Mouse (Mus musculus): ENCODE measurements around the gene Ift172. TPM values are rescaled to one million over a fixed set of nuclear protein-coding genes. Genes with fewer than 3 reads are reported as not detected.

Ift172 gene
- 24.2 and 25.6 TPM in 2 replicates for polyA plus RNA-seq (2015; fragmentation: Nextera tagmentation; extraction: Ambion mirVana)

DNA sequence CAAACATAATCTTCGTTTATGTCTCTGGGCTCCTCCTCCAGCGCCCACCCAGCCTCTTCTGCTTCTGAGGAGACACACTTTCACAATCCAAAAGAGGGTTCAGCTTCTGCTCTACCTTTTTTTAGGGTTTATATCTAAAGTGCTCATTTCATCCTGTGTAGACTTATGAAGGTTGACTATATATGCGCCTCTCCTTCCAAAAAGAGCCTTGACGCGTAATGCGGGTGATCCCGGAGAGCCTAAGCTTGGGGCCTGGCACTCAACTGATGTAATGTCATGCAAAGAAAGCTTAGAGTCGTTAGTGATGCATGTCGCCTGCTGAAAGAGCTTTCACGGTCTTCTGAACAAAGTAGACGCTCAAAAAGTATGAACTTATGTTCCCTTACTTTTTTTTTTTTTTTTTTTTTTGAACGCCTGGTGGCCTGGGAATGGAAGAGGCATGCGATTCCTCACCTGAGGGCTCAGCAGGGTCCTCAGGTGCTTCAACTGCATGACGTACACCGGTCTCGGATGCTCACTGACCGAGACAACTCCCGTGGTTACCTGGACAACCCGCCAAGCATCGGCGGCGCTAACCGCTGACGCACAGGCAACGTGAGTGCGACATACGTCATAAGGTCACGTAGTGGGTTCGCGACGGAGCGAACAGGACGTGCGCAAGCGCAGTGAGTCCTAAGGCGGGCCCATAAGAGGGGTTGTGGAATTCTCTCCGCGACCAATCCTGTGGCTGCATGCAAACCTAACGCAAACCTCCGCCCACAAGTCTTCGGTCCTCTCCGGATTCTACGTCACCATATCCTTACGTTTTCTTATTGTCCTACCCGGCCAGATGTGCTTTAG, at the start of gene Ift172:
Gene Ift172 (minus strand): TSS at position 596 of the 840 bp plus-strand sequence.
- H3K9ac ChIP-seq (replicated peaks; ENCODE audit: low read depth): peak within 1 kb of the TSS; percentile 44
- TF ChIP-seq CTCF (IDR thresholded peaks at IDR 0.05) (no peak), EP300 (IDR thresholded peaks at IDR 0.05) (no peak)
- WGBS: 2% methylated on average over 45 of the region's 45 CpGs

DNA sequence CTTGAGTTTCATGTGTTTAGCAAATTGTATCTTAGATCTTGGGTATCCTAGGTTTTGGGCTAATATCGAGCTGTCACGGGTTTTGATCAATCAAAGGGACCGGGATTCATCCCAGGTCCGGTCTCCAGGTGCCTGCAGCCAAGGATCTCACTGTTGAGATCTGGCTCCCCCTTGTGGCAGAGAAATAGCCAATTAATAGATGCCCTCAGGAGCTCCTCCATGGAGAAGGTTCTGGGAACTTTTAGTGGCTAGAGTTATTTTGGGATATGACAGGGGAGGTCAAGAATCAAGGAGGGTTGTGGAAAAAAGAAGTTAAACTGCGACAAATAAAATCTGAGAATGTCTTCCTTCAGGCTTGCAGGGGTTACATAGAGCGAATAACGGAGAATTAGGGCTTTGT, 37.3 kb upstream of the Ift172 start:
- no peaks in the 10 kb centered on the region for H3K4me1 ChIP-seq (ENCODE audit: insufficient read depth, low read depth, low read length)
- H3K27me3 ChIP-seq (replicated peaks; ENCODE audit: insufficient read depth, low read length): no peaks in the 10 kb centered on the region
- TF ChIP-seq CTCF (IDR thresholded peaks at IDR 0.05) (peak; percentile 78), EP300 (IDR thresholded peaks at IDR 0.05) (no peak)
- no peaks in the 10 kb centered on the region for H3K36me3 ChIP-seq (ENCODE audit: insufficient read depth, low read length)
- peak; percentile 81 for DNase-seq (ENCODE audit: low spot score)
- no peak overlapping the region for H3K4me2 ChIP-seq (replicated peaks; ENCODE audit: low read depth, low read length)
- no peak overlapping the region for H3K27ac ChIP-seq (ENCODE audit: low read length)
- no peak overlapping the region for H3K9ac ChIP-seq (replicated peaks; ENCODE audit: low read depth)
- no peaks in the 10 kb centered on the region for H3K9me3 ChIP-seq (ENCODE audit: low read length)
- no peak overlapping the region for H3K4me3 ChIP-seq (ENCODE audit: low read depth, low read length)
- WGBS: 27% methylated on average over 7 of the region's 7 CpGs
- ATAC-seq: peak; percentile 64; the same call in 1 of the 2 replicates

More for the DNA sequence above, at the start of gene Ift172:
- ATAC-seq (peak; percentile 98), DNase-seq (ENCODE audit: low spot score) (peak; percentile 99)
- H3K27me3 ChIP-seq (replicated peaks; ENCODE audit: insufficient read depth, low read length): no peaks in the 10 kb centered on the region
- peak within 1 kb of the TSS; percentile 83 for H3K27ac ChIP-seq (ENCODE audit: low read length)
- peak within 1 kb of the TSS; percentile 54 for H3K4me3 ChIP-seq (ENCODE audit: low read depth, low read length)
- peaks cover 11% of the 10 kb centered on the region; the same call in 1 of the 2 replicates for H3K4me1 ChIP-seq (ENCODE audit: insufficient read depth, low read depth, low read length)
- peak within 1 kb of the TSS; percentile 70 for H3K4me2 ChIP-seq (replicated peaks; ENCODE audit: low read depth, low read length)
- H3K9me3 ChIP-seq (ENCODE audit: low read length): no peaks in the 10 kb centered on the region
- no peaks in the 10 kb centered on the region for H3K36me3 ChIP-seq (ENCODE audit: insufficient read depth, low read length)

DNA sequence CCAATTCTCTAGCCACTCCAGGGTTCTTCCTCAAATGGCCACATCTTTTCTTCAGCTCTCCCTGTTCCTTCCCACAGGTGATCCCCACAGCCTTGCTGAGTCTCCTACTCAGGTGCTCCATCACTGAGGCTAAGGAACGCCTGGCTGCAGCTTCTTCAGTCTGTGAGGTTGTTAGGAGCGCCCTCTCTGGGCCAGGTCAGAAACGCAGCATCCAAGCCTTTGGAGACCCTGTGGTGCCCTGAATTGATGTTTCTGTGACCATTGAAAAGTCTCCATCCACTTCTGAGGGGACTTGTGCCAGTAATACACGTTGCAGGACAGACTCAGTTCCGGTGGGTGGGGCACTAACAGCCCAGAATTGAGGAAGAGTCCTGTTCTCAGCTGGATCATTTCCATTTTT, 35.9 kb upstream of the Ift172 start:
- 8% methylated on average over 5 of the region's 5 CpGs for WGBS

DNA sequence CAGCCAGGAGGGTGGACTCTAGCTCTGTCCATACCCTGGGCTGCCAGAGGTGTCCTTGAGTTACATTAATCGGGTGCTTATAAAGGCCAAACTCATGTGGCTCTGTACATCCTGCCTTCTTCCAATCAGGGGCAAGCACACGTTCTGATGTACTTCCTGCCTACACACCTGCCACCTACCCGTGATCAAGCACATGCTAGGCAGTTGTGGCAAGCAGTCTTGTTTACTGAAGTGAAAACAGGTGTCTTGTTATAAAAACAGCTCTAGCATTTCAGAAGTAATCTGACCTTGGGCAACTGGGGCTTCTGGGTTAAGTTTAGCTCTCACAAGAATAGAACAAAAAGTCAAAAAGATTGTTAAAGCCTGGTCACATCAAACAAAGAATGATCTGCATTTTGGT, 33.2 kb upstream of the Ift172 start:
- H3K9ac ChIP-seq (replicated peaks; ENCODE audit: low read depth): no peak overlapping the region
- H3K4me3 ChIP-seq (ENCODE audit: low read depth, low read length): no peak overlapping the region
- H3K36me3 ChIP-seq (ENCODE audit: insufficient read depth, low read length): no peaks in the 10 kb centered on the region
- no peak overlapping the region for H3K27ac ChIP-seq (ENCODE audit: low read length)
- no peaks in the 10 kb centered on the region for H3K9me3 ChIP-seq (ENCODE audit: low read length)
- H3K27me3 ChIP-seq (replicated peaks; ENCODE audit: insufficient read depth, low read length): no peaks in the 10 kb centered on the region
- H3K4me1 ChIP-seq (ENCODE audit: insufficient read depth, low read depth, low read length): no peaks in the 10 kb centered on the region
- TF ChIP-seq CTCF (IDR thresholded peaks at IDR 0.05): no peak
- TF ChIP-seq EP300 (IDR thresholded peaks at IDR 0.05): no peak
- ATAC-seq: no peak
- H3K4me2 ChIP-seq (replicated peaks; ENCODE audit: low read depth, low read length): no peak overlapping the region
- no peak for DNase-seq (ENCODE audit: low spot score)
- 48% methylated on average over 3 of the region's 3 CpGs for WGBS

More for the DNA sequence above, 35.9 kb upstream of the Ift172 start:
- no peak overlapping the region for H3K4me3 ChIP-seq (ENCODE audit: low read depth, low read length)
- no peak overlapping the region for H3K9ac ChIP-seq (replicated peaks; ENCODE audit: low read depth)
- no peaks in the 10 kb centered on the region for H3K27me3 ChIP-seq (replicated peaks; ENCODE audit: insufficient read depth, low read length)
- DNase-seq (ENCODE audit: low spot score): no peak
- no peaks in the 10 kb centered on the region for H3K9me3 ChIP-seq (ENCODE audit: low read length)
- no peaks in the 10 kb centered on the region for H3K4me1 ChIP-seq (ENCODE audit: insufficient read depth, low read depth, low read length)
- ATAC-seq: no peak
- no peaks in the 10 kb centered on the region for H3K36me3 ChIP-seq (ENCODE audit: insufficient read depth, low read length)
- H3K4me2 ChIP-seq (replicated peaks; ENCODE audit: low read depth, low read length): no peak overlapping the region
- TF ChIP-seq CTCF (IDR thresholded peaks at IDR 0.05) (peak; percentile 55), EP300 (IDR thresholded peaks at IDR 0.05) (no peak)
- H3K27ac ChIP-seq (ENCODE audit: low read length): no peak overlapping the region

DNA sequence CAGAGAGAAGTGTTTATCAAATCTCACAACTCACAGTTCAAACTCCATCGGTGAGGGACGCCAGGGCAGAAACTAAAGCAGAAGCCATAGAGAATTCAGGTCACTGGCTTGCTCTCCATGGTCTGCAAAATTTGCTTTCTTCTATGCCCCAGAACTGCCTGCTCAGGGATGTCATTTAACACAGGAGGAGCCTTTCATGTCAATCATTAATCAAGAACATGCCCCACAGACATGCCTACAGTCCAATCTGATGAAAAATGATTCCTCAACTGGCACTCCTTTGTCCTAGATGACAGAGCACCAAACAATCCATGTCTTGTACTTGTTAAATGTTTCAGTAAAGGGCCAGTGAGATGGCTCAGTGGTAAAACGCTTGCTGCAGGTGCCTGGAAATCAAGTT, 31.9 kb upstream of the Ift172 start:
- Histone ChIP-seq H3K9ac (replicated peaks; ENCODE audit: low read depth) (no peak overlapping the region), H3K27me3 (replicated peaks; ENCODE audit: insufficient read depth, low read length) (no peaks in the 10 kb centered on the region), H3K9me3 (ENCODE audit: low read length) (no peaks in the 10 kb centered on the region), H3K4me1 (ENCODE audit: insufficient read depth, low read depth, low read length) (no peaks in the 10 kb centered on the region), H3K27ac (ENCODE audit: low read length) (no peak overlapping the region), H3K36me3 (ENCODE audit: insufficient read depth, low read length) (no peaks in the 10 kb centered on the region), H3K4me3 (ENCODE audit: low read depth, low read length) (no peak overlapping the region), H3K4me2 (replicated peaks; ENCODE audit: low read depth, low read length) (no peak overlapping the region)
- 74% methylated on average over 3 of the region's 3 CpGs for WGBS
- no peak for DNase-seq (ENCODE audit: low spot score)
- no peak for TF ChIP-seq EP300 (IDR thresholded peaks at IDR 0.05)
- no peak for TF ChIP-seq CTCF (IDR thresholded peaks at IDR 0.05)
- ATAC-seq: no peak

DNA sequence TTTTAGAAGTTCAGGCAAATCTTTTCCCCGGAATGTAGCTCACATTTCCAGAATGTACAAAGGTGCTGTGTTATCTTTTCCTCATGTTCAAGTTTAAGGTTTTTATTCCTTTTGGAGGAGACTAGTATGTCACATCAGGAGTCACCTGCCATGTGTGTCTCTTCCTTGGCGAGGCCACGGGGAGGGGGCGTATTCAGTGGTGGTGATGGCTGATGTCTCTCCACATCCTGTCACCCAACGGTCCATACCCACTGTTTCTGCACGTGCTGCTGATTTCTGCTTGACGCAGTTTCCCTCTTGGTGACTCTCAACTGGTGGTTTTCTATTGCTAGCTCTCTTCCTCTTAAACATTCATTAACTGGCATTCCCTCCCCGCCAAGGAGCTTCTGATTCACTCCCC, 21.9 kb upstream of the Ift172 start:
- DNase-seq (ENCODE audit: low spot score): no peak
- Histone ChIP-seq H3K9ac (replicated peaks; ENCODE audit: low read depth) (no peak overlapping the region), H3K4me2 (replicated peaks; ENCODE audit: low read depth, low read length) (no peak overlapping the region), H3K4me3 (ENCODE audit: low read depth, low read length) (no peak overlapping the region), H3K9me3 (ENCODE audit: low read length) (no peaks in the 10 kb centered on the region), H3K27ac (ENCODE audit: low read length) (no peak overlapping the region), H3K36me3 (ENCODE audit: insufficient read depth, low read length) (no peaks in the 10 kb centered on the region), H3K4me1 (ENCODE audit: insufficient read depth, low read depth, low read length) (no peaks in the 10 kb centered on the region), H3K27me3 (replicated peaks; ENCODE audit: insufficient read depth, low read length) (no peaks in the 10 kb centered on the region)
- WGBS: 67% methylated on average over 8 of the region's 8 CpGs
- TF ChIP-seq CTCF (IDR thresholded peaks at IDR 0.05) (no peak), EP300 (IDR thresholded peaks at IDR 0.05) (no peak)
- ATAC-seq: no peak

Measured in lung, postnatal 0 days (tissue).